Mouse (Mus musculus): ENCODE results near the gene Plekha8.

Gene Plekha8

DNA sequence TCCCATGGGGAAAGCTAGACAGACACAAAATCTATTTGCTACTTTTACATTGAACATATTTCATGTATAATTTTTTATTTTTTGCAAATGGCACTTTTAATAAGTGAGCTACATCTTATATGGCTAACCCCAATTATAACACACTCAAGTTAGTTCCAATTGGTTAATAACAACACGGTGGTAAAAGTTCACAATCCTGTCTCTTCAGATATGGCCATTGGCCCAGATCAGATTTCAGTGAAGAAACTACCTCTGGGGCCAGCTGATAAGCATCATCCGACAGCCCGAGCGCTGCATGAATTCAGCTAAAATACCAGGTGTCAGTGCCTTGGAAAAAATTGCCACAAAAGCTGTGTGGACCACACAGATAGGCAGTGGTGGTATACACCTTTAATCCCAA is 7.2 kb upstream of the Plekha8 start:
- no peak for DNase-seq

DNA sequence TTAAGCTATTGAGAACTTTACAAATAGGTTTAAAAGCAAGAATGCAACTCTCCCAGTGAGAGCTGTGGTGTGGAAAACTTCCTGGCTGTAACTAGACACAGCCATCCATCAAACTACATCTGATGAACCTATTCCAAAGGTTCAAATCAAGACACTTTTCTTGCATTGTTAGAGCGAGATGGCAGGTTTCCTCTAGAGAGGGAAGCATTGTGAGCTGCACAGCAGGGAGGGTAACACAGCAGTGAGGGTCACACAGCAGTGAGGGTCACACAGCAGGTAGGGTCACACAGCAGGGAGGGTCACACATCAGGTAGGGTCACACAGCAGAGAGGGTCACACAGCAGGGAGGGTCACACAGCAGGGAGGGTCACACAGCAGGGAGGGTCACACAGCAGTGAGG is 6.7 kb upstream of the Plekha8 start:
- DNase-seq: no peak

DNA sequence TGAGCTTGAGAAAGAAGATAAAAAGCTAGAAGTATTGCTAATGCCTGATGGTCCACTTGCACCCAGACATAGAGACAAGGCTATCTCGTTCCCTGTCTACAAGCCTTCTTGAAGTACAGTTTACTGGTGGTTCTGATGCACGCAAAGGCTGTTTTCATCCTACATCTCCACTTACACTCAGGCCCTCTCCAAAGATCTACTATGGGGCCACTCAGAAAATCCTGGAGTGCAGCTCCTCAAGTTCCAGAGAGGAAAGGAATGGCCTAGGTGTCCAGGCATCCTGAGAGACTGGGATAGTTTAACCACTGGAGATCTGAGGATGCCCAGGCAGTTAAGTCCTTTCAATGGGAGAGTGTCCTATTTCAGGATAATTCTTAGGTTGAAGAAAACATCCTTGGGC is 4.2 kb upstream of the Plekha8 start:
- no peak for DNase-seq

DNA sequence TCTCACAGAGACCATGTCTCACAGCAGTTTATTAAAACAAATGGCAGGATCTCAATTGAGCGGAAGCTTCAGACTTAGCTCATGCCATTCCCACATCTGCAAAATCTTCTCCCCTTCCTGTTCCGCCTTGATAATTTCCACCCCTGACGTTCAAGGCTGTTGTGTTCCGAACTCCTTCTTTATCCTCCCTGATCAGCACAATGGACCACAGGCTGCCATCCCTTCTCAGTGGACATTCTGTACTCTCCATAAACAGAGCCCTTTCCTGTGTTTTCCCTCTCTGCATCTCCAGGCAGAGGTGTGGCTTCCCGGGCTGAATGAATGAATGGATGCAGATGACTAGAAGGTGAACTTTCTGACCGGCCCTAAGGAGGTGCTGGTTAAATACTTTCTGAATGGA is 3.1 kb upstream of the Plekha8 start:
- DNase-seq: peak; percentile 70

DNA sequence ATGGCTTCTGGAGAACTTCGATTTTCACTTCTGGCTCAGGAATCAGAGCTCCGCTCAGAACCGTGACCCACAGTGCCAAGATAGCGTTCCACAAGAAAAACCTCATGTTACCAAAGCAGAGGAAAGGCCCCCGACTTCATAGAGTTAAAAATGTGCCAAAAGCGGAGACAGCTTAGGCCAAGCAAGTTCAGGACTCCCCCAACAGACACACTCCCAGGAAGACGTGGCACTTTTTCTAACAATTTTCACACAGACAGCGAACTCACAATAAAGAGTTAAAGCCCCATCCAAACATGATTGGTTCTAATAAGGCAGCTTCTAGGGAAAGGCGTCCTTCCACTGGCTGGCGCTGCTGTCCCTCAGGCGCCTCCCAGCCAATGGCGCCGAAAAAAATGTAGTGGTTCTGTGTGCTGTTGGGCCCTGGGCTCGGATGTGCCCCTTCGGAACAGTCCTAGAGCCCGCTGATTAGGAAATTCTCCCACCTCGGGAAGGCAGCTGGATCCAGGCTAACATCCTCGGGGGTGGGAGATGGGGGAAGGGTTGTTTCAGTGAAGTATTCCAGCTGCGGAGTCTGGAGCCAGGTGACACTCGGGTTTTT is 1.9 kb upstream of the Plekha8 start:
- peak; percentile 97 for DNase-seq

DNA sequence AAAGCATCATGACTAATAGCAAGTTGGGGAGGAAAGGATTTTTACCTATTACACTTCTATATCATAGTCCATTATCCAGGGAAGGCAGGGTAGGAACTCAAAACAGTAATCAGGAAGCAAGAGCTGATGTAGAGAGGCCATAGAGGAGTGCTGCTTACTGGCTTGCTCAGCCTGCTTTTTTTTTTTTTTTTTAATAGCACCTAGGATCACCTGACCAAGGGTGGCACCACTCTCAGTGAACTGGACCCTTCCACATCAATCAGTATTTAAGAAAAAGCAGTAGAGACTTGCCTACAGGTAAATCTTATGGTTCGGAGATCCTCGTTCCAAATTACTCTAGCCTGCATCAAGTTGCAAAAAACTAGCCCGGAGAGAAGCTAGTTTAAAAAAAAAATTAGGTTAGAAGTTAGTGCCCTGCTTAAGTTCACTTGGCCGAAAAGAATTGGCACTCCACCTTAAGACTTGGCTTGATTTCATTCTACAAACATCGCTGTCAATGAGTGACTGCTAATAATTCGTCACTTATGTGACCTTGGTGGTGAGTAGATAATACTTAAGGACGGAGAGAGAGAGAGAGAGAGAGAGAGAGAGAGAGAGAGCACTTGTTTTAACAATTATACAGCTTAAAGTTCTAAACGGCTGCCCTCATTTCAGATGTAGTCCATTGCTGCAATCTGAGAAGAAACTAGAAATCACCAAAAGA is 994 bp upstream of the Plekha8 start:
- DNase-seq: peak; percentile 13

DNA sequence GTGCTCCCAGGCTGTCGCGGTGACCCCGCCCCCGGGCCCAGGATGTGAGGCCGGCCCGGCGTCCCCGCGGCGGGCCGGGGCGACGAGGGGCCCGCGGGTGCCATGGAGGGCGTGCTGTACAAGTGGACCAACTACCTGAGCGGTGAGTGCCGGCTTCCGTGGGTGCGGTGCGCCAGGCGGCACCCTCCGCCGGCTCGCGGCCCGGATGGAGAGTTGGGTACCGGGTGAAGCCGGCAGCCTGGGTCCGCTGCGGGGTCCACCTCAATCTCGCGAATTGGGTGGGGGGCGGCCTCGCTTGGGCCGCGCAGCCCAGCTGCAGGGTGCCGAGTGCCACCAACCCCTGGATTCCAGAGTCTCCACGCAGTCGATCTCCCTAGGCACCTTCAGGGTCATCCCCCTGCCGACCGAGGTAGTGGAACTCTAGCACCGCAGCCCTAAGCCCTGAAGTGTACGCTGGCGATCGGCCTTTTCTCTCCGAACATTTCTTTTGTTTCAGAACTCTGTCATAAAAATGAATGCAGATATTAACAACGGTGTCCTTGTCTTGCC is 493 bp downstream of the Plekha8 start:
- no peak for DNase-seq

DNA sequence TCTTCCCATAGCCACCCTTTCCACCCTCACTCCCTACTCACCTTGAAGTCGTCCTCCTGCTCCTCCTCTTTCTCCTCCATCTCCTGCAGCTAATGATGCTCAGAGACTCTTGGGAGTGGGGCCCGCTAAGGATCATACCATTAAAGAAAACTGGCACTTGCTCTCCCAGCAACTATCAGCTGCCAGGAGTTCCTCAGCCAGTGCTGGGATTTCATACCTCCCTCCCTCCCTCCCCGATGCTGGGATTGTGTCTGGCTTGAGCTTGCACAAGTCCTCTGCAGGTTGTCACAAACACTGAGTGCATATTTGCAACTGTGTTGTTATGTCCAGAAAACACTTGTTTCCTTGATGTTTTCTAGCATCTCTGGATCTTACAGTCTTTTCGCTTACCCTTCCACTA is 2.3 kb downstream of the Plekha8 start, which contains the start of gene Fkbp14:
Gene Fkbp14, minus strand, starts transcription at position 101 of the 400 bp plus-strand sequence.
- DNase-seq: no peak

DNA sequence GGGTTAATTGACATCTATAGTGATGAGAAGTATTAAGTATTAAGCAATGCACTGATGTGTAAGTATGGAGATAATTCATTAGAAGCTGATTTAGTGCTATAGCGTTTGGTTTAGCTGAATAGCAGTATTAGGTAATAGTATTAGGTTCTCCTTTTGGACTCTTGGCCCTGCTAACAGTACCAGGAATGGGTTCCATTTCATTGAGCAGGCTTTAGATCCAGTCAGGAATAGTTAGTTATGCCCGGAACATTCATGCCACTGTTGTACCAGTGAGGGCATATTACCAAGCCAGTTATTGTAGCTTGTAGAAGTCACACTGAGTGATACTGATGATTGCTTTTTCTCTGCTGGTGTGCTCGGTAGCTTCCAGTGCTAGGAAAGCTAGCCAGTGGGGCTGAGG is 2.8 kb downstream of the Plekha8 start:
- DNase-seq: no peak

DNA sequence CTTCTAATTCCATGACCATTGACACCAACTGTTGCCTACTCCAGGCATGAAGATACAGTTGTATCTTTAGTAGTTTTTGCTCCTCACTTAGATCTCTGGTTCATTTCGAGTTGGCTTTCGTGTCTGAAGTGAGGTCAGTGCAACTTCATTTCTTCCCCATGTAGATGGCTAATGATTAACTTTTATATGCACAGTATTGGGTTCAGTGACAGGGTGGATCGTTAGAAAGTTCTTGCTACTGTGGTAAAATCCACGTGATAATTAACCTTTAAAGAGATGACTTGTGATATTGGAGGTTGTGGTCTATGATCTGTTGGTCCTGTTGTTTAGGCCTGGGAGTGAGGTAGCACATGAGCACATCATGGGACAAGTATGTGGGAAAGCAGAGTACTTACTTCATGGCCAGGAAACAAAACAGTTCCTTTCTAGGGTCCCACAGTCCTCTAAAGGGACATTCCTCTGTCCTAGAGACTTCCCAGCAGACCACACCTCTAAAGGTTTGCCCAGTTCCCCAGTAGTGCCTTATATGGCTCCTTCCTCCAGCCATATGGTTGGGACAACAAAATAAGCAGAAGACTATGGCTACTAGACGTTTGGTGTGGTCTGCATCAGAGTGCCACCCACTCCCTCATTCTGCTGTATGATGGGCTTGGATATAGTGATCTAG is 5.9 kb downstream of the Plekha8 start:
- DNase-seq: no peak

DNA sequence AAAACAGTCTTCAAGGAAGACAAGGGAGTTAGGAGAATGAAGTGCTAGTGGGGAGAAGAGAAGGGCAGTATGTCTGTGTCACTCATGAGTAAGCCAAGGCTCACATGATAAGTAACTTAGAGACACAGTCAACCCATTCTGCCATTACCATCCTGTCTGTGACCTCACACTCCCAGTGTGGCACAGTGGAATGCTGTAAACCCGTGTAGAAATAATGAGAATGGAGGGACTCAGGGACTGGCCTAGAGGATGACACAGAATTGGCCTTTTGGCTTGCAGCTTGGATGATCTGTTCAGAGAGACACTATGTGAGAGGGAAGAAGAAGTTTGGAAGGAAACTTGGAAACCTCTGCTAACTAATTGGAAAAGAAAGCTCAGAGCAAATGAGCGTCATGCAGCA is 8.0 kb downstream of the Plekha8 start:
- no peak for DNase-seq

DNA sequence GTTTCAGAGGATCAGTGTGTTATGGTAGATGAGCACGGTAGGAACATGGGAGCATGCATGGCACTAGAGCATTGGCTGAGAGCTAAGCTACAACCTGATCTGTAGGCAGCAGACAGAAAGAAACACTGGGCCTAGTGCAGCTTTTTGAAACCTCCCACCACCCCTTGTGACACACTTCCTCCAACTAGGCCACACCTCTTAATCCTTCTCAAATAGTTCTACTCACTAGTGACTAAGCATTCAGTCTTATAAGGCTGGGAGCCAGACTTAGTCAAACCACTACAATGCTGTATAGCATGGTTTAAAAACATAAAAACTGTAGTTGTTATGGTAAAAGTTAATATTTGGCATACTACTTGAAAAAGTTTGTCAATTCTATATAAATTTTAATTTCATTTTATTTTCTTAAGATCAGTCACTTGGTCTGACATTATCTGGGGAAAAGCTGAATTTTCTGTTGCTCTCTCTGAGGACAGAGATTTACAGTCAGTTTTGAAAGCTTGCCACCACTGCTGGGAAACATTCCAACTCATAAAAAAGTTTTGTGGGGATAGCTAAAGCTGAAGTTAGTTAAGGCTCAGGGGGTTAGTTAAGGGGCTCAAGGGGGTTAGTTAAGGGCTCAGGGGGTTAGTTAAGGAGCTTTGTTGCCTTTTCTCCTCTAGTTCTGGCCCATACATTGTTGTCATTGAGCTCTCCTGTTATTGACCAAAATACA is 9.2 kb downstream of the Plekha8 start:
- DNase-seq: no peak

DNA sequence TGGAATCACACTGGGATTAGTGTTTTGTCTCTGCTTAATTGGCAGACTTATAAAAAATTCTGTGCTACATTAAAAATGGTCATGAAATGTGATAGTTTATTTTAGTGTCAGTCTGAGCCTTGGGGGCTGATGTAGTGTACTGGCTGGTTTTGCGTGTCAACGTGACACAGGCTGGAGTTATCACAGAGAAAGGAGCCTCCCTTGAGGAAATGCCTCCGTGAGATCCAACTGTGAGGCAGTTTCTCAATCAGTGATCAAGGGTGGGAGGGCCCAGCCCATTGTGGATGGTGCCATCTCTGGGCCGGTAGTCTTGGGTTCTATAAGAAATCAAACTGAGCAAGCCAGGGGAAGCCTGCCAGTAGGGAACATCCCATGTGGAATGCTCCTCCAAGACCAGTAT is 11.3 kb downstream of the Plekha8 start:
- DNase-seq: no peak

DNA sequence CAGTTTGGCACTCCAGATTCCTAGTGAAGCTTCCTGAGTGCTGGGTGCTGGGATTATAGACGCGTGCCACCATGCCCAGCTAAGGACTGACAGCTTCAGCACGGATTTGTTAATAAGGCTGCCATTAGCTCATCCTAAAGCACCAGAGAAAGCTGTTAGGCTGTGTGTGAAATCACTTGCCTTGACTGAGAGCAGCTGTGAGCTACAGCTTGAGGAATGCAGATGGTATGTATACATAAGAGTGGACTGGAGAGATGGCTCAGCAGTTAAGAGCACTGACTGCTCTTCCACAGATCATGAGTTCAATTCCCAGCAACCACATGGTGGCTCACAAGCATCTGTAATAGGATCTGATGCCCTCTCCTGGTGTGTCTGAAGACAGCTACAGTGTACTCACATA is 22.5 kb downstream of the Plekha8 start:
- no peak for DNase-seq

DNA sequence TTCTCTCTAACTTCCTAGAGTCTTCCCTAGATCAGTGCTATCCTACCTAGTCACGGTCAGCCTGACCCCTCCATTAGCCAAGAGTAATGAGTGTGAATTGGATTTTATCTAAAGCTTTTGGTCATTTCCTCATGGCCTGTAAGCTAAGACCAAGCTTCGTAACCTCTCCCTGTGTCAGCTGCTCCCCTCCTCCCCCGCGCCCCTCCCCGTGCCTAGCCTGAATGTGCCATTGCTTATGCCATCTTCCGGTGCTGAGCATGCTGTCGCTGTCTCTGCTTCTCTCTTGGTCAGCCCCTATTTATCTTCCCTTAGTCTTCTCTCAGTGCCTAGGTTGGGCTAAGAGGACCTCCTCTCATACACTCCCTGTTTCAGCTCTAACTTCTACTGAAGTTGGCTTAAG is 24.6 kb downstream of the Plekha8 start:
- no peak for DNase-seq

DNA sequence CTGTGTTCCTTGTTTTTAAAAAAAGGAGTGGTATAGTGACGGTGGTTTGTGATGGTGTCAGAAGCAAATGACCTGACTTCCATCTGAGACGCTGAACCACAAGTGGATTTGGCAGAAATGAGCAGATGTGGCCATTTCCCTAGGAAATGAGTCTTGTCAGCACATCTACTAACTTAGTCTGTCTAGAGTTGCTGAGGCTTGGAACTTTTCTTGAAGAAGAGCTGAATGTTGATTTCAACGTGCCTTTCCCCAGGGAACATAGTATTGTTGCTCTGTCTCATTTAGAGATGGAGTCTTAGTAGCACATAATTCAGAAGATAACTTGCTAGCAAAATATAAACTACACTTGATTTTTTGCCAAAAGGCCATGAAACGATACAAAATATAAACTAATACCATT is 25.4 kb downstream of the Plekha8 start:
- no peak for DNase-seq

DNA sequence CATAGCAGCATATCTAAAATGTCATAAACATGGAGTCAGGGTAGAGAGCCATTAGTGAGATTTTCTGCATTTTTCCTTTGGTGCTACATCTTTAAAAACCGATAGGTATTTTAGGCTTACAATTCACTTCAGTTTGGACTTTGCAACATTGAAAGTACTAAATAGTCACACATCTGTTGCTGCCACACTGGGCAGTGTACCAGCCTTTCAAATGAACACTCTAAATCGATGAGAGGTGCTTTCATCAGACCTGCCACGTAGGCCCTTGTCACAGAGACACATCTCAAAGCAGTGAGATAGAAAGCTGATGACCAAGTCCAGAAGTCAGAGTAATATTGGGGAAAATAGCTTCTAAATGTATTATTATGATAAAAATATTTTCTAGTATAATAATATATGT is 33.5 kb downstream of the Plekha8 start:
- no peak for DNase-seq

DNA sequence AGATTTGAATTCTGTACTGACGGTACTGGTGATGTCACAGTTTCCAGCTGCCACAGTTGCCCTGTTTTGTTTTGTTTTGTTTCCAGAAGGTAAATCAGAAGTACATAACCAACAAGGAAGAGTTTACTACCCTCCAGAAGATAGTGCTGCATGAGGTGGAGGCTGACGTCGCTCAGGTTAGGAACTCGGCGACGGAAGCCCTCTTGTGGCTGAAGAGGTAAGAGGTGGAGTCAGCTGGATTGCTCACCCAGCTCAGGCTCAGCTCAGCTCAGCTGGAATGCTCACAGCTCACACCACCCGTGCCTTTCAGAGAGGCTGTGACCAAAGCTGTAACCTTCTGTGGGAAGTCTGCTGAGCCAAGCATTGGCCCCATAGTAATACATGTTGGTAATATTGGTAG is 34.8 kb downstream of the Plekha8 start:
- peak; percentile 65 for DNase-seq

DNA sequence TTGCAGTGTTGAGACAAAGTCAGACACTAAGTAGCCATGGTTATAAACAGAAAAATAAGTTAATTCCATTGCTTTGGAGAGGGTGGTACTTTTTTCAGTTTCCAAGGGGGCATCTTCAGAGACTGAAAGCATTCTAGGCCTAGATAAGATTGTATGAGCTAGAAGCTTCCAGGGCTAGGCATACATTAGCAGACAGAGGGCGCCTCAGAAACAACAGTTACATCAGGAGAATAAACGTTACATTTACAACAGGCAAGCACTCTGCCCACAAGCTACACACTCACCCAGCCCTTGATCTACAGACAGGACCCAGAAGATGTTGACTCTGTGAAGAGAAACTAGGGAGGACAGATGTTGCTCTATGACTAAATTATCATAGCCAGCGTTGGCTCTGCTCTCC is 36.6 kb downstream of the Plekha8 start:
- peak; percentile 59 for DNase-seq

DNA sequence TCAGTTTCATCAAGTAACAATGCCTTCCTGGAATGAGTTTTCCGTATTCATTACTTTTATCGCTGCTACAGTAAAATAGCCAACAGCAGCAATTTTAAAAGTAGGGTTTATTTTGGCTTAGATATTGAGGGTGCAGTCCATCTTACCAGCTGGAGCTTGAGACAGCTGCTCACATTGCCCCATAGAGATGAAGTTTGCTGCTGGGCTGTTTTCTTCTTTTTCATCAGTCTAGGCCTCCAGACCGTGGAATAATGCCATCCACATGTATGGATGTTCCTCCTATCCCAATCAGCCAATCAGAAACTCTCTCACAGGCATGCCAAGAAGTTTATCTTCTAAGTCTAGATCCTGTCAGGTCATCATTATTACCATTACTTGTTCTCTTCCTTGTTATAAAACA is 45.0 kb downstream of the Plekha8 start:
- DNase-seq: no peak

DNA sequence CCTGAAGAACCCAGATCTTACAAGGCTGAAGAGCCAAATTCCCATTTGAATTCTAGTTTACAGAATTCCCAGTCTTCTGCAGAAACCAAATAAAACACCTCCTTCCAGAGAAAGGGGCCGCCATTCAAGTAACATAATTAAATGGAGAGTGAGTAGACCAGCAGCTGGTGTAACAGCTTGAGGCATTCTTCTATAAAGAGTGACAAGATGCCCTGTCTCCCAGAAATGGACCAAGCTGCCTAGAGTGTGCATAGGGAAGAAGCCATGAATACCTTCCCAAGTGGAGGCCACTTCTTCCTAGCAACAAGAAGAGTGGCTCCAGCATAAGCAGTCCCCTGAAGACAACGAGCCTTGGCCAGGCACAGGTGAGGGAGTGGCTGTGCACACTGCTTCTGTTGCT is 47.0 kb downstream of the Plekha8 start:
- DNase-seq: no peak

DNA sequence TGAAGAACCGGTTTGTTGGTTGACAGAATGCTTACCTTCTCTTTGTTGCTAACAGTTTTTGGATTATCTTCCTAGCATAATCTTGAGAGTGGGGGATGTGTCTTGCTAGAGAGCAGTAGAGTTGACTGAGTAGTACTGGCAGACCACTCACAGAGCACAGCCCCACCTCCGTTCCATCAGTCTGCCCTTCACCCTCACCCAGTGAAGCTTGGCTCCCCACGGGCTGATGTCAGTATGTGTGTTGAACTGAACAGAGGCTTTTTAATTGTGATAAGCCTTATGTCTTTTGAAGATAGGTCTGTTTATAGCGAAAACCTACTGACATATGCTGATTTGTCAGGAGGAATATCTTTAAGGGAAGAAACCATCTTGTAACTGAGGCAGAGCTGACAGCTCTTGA is 48.3 kb downstream of the Plekha8 start:
- DNase-seq: no peak

DNA sequence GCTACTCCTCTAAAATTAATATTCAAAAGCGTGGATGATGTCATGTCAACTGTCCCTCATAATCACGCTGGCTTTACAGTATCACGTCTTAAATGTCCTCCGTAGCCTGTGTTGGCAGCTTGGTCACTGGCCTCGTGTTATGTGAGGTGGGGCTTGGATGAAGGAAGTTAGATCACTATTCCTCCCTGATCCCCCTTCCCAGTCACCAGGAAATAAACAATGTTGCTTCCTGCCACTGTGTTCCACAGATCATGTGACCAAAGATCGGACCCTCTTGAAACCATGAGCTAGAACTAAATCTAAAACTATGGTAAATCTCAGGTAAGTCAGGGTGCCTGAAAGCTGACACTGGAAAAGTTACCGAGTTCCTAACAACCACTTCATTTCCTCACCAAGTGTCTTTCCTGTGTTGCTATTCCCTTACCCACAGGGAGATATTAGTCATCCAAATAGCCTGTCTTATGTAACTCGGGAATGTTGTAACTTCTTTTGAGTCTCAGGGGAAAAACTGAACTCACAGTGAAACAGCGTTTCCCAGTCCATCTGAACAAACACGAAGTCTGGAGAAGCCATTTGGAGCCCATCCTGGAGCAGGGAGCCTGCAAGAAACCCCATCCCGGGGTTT is 60.7 kb downstream of the Plekha8 start:
- DNase-seq: peak; percentile 40

Measured in lung, postnatal 36 days (tissue).